Comparison of ENCODE assay signal across 8 mouse cellular contexts in genomic region chr17:29460119-29460505, GRCm38 (mm10). TPM values are rescaled to one million over a fixed set of nuclear protein-coding genes. Genes with fewer than 3 reads are reported as not detected.
DNase-seq lines count a peak whose midpoint lies in the region; ATAC-seq and TF ChIP-seq lines count a peak whose summit lies in the region.

No protein-coding gene starts in this region.

- no peaks in the 10 kb centered on the region for H3K9me3 ChIP-seq in forebrain, embryonic 11.5 days (ENCODE audit: control insufficient read depth, low read length)
- H3K9me3 ChIP-seq in limb, embryonic 13.5 days: no peaks in the 10 kb centered on the region

- no peaks in the 10 kb centered on the region for H3K79me2 ChIP-seq in liver, adult 2 months (ENCODE audit: control insufficient read depth, insufficient read depth, low read length)

- H3K27me3 ChIP-seq in liver, adult 2 months (ENCODE audit: control insufficient read depth, insufficient read depth, low read length): no peaks in the 10 kb centered on the region
- no peaks in the 10 kb centered on the region for H3K27me3 ChIP-seq in forebrain, embryonic 11.5 days (ENCODE audit: control insufficient read depth, insufficient read depth, low read length)
- no peaks in the 10 kb centered on the region for H3K27me3 ChIP-seq in limb, embryonic 13.5 days
- no peaks in the 10 kb centered on the region for H3K27me3 ChIP-seq in small intestine, adult 2 months (ENCODE audit: control insufficient read depth, insufficient read depth, low read length)

- no peak for ATAC-seq in forebrain, embryonic 11.5 days (replicated peaks; ENCODE audit: low FRiP score)
- ATAC-seq in limb, embryonic 13.5 days (ENCODE audit: low FRiP score, low read depth): no peak

- peak; percentile 82 for DNase-seq in liver, adult 2 months (ENCODE audit: extremely low read depth, low read depth, low spot score)
- DNase-seq in liver: no peak
- DNase-seq in forebrain, embryonic 11.5 days (ENCODE audit: low spot score): no peak
- no peak for DNase-seq in thymus, postnatal 25 days
- DNase-seq in kidney, postnatal 14 days: no peak
- no peak for DNase-seq in adrenal gland, adult 2 months

- WGBS in liver, adult 2 months: 10% methylated on average over 5 of the region's 5 CpGs
- WGBS in forebrain, embryonic 11.5 days: 27% methylated on average over 5 of the region's 5 CpGs
- 15% methylated on average over 5 of the region's 5 CpGs for WGBS in limb, embryonic 13.5 days
- WGBS in small intestine, adult 2 months: 40% methylated on average over 5 of the region's 5 CpGs

- no peak for TF ChIP-seq CTCF in liver, adult 2 months (IDR thresholded peaks at IDR 0.05; ENCODE audit: low read depth, low read length)
- no peak for TF ChIP-seq CTCF in small intestine, adult 2 months (IDR thresholded peaks at IDR 0.05; ENCODE audit: extremely low read depth, insufficient read length, insufficient replicate concordance, low read depth, low read length)

- H3K27ac ChIP-seq in liver, adult 2 months (replicated peaks; ENCODE audit: insufficient read depth, low read depth, low read length): peak overlapping the region; percentile 25; the same call in 1 of the 2 replicates
- no peak overlapping the region for H3K27ac ChIP-seq in forebrain, embryonic 11.5 days (ENCODE audit: low read depth, low read length)
- H3K27ac ChIP-seq in limb, embryonic 13.5 days: peak overlapping the region; percentile 67; the same call in 1 of the 2 replicates
- peak overlapping the region; percentile 54; the same call in 1 of the 2 replicates for H3K27ac ChIP-seq in small intestine, adult 2 months (ENCODE audit: insufficient read depth, low read depth, low read length)

- no peak overlapping the region for H3K9ac ChIP-seq in liver, adult 2 months (ENCODE audit: low read depth, low read length)
- H3K9ac ChIP-seq in forebrain, embryonic 11.5 days (ENCODE audit: low read length): no peak overlapping the region; the same call in 1 of the 2 replicates
- peak overlapping the region; percentile 46; the same call in 1 of the 2 replicates for H3K9ac ChIP-seq in limb, embryonic 13.5 days

- TF ChIP-seq POLR2A in liver, adult 2 months (IDR thresholded peaks at IDR 0.05; ENCODE audit: extremely low read depth, insufficient read depth, low read length): no peak
- TF ChIP-seq POLR2A in small intestine, adult 2 months (IDR thresholded peaks at IDR 0.05; ENCODE audit: low read depth, low read length): no peak

- H3K36me3 ChIP-seq in liver, adult 2 months (ENCODE audit: control insufficient read depth, insufficient read depth, low read length): no peaks in the 10 kb centered on the region
- H3K36me3 ChIP-seq in forebrain, embryonic 11.5 days (ENCODE audit: control insufficient read depth, insufficient read depth, low read length): no peaks in the 10 kb centered on the region
- no peaks in the 10 kb centered on the region for H3K36me3 ChIP-seq in limb, embryonic 13.5 days
- H3K36me3 ChIP-seq in small intestine, adult 2 months (ENCODE audit: control insufficient read depth, insufficient read depth, low read length): no peaks in the 10 kb centered on the region

- peaks cover 24% of the 10 kb centered on the region for H3K4me1 ChIP-seq in liver, adult 2 months (ENCODE audit: control insufficient read depth, insufficient read depth, low read length)
- peaks cover 39% of the 10 kb centered on the region for H3K4me1 ChIP-seq in forebrain, embryonic 11.5 days (replicated peaks; ENCODE audit: control insufficient read depth, insufficient read depth, low read length)
- peaks cover 59% of the 10 kb centered on the region for H3K4me1 ChIP-seq in limb, embryonic 13.5 days
- H3K4me1 ChIP-seq in small intestine, adult 2 months (ENCODE audit: control insufficient read depth, insufficient read depth, insufficient read length, low read length): peaks cover 7% of the 10 kb centered on the region; the same call in 1 of the 2 replicates

- H3K4me2 ChIP-seq in forebrain, embryonic 11.5 days (ENCODE audit: low read depth, low read length, severe bottlenecking): peak overlapping the region; percentile 47; the same call in 1 of the 2 replicates
- H3K4me2 ChIP-seq in limb, embryonic 13.5 days (replicated peaks): peak overlapping the region; percentile 47

- H3K4me3 ChIP-seq in liver, adult 2 months (ENCODE audit: insufficient read depth, low read depth, low read length): no peak overlapping the region
- no peak overlapping the region for H3K4me3 ChIP-seq in forebrain, embryonic 11.5 days (ENCODE audit: low read depth, low read length)
- H3K4me3 ChIP-seq in limb, embryonic 13.5 days: no peak overlapping the region
- no peak overlapping the region for H3K4me3 ChIP-seq in small intestine, adult 2 months (ENCODE audit: low read depth, low read length)

RNA-seq across cellular contexts. Expression of gene Pim1, which starts 30.4 kb away (rescaled TPM):
- 8.9 and 9.5 TPM in 2 replicates for total RNA-seq in liver, adult 2 months (2014; rRNA removed)
- 16.0 and 16.4 TPM in 2 replicates for polyA plus RNA-seq in liver, adult 2 months (2012; rRNA removed)
- polyA plus RNA-seq in forebrain, embryonic 11.5 days (2014; fragmentation: Nextera tagmentation; extraction: Ambion mirVana): 21.1 and 22.5 TPM in 2 replicates
- polyA plus RNA-seq in limb, embryonic 13.5 days (2015; fragmentation: Nextera tagmentation; extraction: Ambion mirVana): 18.9 and 22.3 TPM in 2 replicates
- 38.9 and 160 TPM in 2 replicates for polyA plus RNA-seq in small intestine, adult 2 months (2012; rRNA removed)
- 100 to 1,000 TPM; 120 to 124 TPM for total RNA-seq in adrenal gland, adult 2 months (2021)
- 150 and 153 TPM in 2 replicates for polyA plus RNA-seq in adrenal gland, adult 2 months (2012; rRNA removed)
